Mouse (Mus musculus): ENCODE measurements around the gene Gon4l.
"Not testable (repeated sequence)": the region's sequence is repeated elsewhere in the genome, so short reads cannot be mapped to it uniquely, and the experiment has no call there.

DNA sequence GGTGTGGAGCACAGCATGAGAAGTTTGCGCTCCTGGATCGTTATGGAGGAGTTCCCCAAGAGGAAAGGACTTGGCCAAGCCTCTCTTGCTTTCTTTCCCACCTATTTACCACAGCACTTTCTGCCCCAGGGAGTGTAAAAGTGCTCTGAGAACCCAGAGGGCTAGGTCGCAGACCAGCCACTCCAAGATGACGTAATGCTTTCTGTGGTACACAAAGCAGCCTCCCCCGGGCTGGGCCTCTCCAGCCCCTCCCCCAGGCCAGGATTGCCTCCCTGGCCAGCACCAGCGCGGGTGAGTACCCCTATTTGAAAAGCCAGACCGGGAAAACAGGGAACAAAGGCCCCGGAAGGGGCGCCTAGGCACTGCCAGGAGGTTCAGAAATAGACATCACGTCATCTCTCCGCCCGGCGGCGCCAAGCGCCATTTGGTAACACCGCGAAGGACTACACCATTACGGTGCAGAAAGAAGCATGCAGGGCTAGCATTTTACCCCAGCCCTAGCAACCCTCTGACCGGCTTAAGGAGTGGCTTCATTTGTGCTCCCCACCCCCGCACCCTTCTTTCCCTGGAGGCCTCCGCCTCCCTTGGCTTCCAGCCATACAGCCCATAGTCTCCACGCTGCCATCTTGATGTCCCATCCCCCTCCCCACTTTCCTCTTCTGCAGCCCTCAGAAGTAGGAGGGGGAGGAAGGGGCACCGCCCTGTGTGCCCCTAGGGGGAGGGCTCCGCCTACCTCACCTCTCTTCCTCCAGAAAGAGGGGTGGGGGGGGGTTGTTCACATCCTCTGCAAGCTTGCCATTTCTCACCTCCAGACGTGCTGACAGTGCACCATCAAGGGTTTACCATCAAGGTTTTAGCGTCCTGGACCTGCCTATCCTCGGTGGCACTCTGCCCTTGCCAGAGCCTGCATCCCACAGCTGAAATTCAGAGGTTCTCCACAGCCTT is 3.6 kb upstream of the Gon4l start:
- TF ChIP-seq POLR2A, CTCF (IDR thresholded peaks at IDR 0.05; ENCODE audit: insufficient read depth, low read depth, low read length): not testable (repeated sequence)

Data from olfactory bulb, adult 2 months (tissue).